Mouse (Mus musculus): ENCODE results near the gene Pgc.

Gene Pgc

DNA sequence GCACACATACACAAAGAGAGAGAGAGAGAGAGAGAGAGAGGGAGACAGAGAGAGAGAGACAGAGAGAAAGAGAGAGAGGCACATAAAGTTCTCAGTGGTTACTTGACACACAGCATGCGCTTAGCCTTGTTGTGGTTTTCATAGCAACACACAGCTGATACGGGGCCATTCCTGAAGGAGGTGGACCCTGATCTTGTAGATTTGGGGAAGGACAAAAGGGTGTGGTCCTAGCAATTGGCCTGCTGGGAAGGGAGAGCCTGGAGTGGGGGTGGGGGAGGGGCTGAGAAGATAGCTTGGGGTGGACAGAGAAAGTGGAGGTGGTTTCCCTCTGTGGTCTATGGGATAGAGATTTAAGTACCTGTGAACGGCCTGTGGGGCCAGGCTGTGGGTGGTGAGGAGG, 16.6 kb upstream of the Pgc start:
- DNase-seq = no peak

DNA sequence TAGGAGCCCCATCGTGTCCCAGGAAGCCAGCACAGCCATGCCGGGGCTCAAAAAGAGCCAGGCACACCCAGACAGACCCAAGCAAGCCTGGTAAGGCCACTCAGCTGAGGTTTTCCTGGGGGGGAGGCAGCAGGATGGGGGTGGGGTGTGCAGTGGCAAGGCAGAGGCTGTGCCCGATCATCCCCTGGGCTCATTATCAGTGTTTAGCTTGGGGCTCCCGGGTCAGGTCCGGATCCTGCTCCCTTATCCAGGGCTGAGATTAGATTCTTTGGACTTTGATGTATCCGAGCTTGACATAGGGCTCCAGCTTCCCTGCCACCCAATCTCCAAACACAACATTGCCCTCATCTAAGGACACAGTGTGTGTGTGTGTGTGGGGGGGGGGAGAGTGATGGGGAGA, 14.8 kb upstream of the Pgc start:
- DNase-seq = no peak

DNA sequence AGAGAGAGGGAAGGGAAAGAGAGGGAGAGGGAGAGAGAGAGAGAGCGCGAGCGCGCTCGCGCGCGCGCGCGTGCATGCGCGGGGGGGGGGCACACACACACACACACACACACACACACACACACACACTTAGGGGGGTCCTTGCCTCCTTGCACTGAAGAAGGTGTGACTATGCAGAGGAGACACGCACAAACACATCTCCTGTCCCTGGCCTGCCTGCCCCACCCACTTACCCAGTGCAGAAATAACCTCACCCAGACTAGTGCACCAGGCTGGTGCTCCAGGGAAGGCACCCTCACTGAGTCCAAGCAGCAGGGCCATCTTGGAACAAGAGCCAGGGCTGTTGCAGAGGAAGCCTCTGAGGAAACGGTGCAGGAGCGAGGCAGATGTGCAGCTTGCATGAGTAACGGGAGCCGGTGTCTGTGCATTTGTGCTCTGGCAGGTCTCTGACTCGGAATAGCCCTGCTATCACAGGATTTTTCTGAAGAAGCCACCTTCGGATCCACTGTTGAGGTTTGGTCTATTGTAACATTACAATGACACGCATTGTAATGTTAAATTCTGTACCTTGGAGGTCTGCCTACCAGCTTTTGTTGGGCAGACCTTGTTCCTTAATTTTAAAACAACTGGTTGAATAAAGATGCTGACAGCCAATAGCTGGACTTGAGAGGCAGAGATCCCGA, 13.6 kb upstream of the Pgc start:
- no peak for DNase-seq

DNA sequence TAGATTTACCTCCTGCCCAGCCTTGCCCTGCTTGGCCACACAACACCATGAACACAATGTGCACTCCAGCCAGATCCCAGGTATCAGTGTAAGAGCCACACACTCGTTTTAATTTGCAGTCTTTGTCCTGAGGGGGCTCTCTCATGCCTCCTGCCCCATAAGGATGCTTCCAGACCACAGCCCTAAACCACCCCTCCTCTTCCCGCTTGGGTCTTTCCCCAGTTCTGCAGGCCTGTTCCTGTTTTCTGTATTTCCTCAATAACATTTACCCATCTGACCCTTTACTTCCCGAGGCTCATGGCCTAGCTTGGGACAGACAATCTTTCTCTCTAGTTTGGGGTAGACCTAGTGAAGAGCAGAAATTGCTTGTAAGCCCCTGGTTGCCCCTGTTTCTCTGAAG, 11.6 kb upstream of the Pgc start:
- DNase-seq = no peak

DNA sequence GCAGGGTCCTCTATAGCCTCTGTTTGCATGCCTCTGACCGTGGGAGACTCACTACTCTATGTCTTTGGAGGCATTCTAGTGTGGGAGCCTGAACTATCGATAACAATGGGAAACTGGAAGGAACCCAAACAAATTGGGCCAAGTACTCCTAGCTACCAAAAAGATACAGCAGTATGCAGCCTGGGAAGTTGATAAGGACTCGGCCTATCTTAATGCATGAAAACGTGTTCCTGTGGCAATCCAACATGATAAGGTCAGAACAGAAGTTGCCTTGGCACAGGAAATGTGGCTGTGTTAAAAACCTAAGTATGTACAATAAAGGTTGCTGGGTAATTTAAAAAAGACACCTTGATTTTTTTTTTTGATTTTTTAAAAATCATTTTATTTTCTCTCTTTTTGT, 5.5 kb upstream of the Pgc start:
- DNase-seq = no peak

DNA sequence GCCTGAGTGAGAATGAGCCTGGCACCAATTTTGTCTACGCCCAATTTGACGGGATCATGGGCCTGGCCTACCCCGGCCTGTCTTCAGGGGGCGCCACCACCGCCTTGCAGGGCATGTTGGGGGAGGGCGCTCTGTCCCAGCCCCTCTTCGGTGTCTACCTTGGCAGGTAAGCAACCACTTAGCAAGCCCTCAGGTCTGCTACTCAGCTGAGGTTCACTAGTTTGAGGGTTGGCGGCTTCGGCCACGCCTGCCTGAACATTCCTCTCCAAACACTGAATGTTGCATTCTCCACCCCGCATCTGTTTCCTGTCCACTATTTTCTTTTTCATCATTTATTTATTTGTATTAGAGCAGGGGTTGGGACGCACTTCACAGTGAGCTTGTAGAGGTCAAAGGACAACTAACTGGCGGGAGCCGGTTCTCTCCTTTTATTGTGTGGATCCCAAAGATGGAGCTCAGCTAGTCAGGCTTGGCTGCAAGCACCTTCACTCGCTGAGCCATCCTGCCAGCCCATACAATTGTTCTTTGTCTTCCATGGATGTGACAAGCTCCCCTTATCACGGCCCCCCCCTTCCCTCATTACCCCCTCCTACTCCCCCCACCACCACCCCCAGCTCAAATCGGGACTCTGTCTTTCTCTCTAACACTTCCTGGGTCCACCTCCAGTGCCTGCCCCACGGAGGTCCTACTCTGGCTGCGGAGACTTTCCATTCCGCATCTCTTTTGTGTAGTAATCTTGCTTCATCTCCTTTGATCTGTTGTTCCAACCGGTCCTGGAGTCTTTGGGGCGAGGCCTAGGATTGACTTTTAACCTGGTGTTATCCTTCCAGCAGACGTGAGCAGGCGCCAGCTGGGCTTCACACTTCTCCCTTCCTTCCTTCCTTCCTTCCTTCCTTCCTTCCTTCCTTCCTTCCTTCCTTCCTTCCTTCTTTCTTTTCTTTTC, 4.3 kb downstream of the Pgc start:
- peak; percentile 66 to 75 for DNase-seq

DNA sequence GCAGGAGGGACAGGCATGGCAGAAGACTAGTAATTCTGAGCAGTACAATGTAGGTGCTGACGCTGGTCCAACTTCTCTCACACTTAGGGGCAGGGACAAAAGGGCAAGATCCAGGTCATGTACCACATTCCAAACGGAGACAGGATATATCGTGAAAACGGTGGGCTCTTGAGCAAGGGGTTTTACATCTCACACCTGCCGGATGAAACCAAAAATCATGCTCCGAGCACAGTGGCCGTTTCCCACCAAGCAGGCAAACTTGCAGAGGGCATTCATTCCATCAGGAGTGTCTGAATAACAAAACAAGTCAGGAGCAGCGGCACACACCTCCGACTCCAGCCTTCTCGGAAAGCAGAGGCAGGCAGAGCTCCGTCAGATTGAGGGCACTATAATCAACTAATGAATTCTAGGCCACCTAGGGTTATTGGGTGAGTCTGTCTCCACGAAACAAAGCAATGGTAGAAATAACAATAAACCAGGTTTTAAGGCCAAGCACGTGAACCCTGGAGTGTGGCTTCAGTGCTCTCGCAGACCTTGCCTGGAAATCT, 9.0 kb downstream of the Pgc start:
- no peak for DNase-seq

DNA sequence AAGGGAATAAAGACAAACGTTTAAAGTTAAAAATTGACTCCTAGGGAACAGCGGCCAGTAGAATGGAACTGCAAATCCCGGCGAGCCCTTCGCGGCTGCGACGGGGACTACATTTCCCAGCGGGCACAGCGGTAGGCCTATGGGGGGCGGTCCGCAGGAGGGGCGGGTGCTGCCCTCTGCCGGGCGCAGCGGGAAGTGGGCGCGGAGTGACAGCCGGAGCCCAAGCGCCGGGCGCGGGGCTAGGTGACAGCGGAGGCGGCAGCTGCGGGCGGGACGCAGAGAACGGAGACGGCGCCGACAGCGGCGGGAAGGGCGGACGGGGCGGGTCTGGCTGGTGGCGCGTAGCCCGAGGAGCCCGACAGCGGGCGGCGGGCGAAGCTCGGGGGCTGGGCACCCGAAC, 10.2 kb downstream of the Pgc start, which contains the start of gene Tfeb:
TSS of gene Tfeb (plus strand) at position 175 of the 400 bp plus-strand sequence.
- peak; percentile 97 to 98 for DNase-seq

DNA sequence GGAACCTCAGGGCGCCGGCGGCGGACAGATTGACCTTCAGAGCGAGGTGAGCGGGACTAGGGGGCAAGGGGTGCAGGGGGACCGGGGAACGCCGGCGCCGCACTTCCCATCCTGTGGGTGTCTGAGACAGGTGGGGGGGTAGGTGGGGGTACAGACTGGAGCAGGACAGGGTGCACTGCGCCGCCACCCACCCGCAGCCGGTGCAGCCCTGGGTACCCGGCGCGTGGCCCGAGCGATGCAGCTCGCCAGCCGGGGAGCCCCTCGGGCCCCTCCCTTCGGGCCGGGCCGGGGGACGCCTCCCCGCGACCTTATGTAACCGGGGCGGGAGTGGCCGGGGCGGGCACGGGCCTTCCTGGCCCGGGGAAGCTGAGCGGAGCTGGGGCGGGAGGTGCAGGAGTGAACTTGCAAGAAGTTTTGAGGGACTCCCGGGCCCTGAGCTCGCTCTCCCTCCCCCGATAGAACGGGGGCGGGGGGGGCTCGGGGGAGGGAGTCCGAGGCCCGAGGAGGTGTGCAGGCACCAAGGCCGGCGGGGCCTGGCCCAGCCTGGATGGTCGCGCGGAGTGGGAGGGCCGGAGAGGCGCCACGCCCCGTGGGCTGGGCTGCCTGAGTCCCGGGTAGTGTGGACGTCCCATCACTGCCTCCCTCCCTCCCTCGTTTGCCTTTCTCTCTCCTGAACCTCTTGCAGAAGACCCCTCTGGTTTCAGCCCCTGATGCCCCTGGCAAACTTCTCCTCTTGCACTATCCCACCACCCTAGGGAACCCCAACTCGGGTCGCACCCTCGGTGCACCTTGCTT, 10.8 kb downstream of the Pgc start:
- DNase-seq = peak; percentile 92 to 95

DNA sequence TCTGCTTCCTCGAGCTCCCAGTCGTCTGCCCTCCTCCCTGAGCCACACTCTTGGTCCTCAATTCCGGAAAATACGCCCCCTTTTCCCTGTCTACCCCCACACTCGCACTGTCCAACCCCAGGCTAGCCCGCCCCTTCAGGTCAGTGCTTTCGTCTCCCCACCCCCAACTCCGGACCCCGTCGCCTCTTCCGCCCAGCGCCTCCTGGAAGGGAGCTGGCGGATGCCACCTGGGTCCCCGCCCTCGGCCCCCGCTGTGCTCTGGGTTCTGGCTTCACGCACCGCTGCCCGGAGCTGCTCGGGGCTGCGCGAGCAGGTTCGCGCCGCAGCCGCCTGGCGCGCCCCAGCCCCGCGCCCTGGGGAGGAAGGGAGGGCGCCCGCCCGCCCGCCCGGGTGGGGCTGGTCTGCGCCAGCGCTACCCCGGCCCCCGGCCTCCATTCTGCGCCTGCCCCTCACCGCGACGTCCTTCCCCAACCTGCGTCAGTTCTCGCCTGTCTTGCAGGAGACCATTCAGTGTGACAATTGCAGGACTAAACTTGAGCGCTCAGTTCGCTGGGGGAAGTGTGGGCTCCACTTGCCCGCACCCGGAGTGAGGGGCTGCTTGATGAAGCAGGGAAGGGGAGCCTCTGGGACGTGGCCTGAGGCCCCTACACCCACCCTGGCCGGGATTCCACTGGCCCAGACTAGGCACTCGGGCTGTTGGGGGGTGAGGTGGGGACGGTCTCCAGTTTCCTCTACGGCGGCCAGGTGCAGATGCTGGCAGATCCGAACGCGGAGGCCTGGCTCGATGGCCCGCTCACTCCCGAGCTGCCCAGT, 11.6 kb downstream of the Pgc start:
- DNase-seq = peak; percentile 70 to 78

DNA sequence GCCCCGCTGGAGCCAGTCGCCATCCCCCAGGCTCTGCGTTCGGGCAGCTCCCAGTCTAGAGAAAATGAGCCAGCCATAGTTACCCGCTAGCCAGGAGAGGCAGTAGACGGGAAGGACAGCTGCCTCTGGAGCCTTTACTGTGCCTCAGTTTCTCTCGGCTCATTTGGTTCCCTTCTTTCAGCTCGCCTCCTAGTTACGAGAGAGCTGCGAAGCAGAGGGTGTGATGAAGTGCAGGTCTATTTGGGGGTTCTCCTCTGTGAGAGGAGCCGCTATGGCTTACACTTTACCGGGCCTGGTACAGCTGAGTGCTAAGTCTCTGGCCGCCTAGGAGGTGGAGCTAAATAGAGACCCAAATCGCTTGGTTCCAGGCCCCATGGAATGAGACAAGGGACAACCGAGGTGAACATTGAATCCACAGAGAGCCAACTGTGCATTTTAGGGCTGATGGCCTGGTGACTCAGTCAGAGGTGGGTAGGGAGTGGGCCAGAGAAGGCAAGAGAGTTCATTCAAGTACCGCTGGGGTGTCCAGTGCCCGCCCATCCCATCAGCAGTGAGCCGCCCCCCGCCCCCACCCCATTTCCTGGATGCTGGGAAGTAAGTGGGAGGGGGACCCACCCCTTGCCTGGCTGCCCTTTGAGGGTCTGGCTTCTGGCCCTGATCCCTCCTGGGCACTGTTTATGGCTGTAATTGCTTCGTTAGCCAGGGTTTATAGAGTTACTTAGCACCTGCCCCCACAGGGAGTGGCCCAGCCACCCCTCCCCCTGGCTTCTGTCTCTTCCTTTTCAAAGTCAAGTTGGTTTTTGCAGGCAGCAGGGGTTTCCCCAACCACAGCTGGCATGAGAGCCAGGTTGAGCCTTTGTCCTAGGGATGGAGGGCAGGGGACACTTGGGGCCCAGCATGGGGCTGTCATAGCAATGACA, 12.5 kb downstream of the Pgc start:
- DNase-seq = peak; percentile 36 to 44

DNA sequence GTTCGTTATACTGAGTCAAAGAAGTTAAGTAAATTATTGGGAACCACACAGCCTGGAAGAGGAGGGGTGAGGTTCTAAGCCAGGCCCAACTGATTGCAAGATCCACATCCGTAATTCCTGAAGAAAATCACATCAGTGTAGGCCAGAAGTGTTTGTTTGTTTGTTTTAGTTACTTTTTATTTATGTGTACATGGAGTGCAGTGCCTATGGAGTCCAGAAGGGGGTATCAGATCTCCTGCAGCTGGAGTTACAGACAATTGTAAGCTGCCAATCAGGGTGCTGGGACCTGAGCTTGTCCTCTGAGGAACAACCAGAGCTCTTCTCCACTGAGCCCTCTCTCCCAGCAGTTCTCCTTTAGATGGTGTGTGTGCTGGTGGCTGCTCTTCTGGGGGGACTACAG, 13.5 kb downstream of the Pgc start:
- no peak for DNase-seq

DNA sequence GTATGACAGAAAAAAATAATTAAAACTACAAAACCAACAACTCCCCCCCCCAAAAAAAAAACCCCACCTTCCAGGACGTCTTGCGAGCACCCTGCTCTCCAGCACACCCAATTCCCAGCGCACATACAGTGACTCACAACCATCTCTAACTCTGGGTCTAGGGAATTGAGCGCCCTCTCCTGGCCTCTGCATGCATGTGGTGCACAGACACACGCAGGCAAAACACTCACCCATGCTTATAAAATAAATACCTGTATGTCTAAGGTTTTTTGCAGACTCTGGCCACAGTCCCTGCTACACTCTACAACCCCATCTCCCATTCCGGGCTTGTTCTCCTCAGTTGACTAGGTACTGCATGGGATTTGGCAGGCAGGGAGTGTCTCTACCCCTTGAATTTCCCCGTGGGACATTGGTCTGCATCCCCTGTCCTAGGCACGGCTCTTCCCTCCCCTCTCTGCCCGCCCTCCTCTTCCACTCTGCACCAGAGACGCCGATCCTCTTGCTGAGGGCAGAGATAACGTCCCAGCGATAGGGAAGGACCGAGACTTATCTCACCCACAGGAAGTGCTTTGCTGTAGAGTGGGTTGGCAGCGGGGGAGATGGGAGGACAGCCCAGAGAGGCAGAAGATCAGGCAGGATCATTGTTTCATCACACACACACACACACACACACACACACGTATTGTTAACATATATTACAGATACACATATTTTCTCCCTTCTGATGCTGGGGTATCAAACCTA, 16.5 kb downstream of the Pgc start:
- DNase-seq = no peak

DNA sequence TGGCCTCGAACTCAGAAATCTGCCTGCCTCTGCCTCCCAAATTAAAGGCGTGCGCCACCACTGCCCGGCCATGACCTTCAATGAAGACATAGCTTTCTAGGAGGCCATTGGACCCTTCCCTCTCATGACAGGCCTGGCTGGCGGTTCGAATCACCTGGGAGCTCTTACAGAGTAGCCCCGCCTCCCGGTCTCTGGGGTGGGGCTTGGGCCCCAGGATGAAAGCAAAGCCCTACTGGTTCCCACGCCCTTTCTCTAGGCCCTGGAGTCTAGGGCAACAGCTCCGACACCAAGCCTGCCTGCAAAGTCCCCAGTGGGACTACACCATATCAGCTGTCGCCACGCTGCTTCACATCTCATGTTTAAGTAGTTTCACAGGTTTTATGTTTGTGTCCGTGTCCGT, 17.4 kb downstream of the Pgc start:
- DNase-seq = no peak

DNA sequence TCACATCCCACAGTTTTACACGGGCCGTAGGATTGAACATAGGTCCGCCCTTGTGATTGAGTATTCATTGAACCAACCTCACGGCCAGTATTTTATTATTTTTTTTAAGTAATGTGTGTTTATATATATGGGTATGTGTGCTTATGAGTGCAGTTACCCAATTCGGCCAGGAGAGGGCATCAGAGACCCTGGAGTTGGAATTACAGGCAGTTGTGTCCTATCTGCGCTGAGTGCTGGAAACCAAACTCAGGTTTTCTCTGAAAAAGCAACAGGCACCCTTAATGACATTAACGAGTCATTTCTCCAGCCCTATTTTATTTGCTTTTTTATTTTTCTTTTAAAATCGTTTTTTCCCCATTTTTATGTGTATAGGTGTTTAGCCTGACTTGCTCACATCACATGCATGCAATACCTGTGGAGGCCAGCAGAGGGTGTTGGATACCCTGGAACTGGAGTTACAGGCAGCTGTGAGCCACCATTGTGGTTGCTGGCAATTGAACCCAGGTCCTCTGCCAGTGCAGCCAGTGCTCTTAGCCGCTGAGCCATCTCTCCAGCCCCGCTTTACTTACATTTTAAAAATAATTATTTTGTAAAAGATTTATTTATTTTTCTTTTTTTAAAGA, 18.2 kb downstream of the Pgc start:
- DNase-seq = no peak

DNA sequence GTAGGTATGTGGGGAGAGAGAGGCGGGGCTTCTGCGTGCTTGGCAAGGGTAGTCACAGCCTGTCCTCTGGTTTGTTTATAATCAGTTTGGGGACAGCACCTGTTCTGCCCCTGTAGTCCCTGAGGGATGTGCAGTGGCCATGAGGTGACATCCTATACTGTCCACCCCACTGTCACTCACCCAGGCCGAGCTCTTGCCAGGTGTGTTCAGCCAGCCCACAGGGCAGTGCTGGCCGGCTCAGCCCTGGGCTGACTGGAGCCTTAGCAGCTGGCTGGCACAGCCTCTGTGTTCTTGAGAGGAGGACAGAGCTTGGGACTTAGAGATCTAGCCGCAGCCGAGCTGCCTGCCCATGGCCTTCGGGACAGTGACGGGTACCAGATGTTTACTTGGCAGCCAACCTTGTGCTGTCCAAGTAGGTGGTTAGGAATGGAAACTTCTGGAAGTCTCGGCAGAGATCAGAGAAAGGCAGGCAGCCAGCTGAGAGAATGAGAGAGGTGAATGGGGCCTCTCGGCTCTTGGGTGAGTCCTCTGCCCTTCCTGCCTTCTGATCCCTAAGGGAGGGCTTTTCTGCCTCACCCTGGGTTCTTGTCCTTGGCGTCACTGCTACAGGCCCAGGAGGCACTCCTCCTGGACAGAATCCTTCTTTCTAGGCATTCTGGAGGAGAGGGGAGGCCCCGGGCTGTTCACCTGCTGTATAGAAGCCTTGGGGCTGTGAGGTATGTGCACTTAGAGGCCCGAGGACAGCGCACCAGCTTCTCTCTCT, 22.3 kb downstream of the Pgc start:
- peak; percentile 67 to 87 for DNase-seq

DNA sequence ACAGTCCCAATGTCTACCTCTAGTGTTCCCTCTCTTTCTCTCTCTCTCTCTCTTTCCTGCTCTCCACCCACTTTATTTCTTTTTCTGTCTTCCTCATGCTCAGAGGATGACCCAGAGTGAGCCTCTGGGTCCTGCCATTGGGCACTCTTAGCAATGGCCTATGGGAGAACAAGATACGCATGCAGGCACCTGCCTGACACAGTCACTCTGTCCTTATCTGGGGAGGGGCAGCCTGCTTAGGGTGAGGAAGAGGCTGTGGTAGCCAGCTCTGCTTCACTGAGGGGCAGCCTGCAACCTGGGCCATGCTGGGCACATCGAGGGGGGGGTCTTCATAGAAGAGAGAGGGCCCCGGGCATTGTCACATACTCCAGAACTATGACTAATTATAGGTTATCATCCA, 23.0 kb downstream of the Pgc start:
- no peak for DNase-seq

DNA sequence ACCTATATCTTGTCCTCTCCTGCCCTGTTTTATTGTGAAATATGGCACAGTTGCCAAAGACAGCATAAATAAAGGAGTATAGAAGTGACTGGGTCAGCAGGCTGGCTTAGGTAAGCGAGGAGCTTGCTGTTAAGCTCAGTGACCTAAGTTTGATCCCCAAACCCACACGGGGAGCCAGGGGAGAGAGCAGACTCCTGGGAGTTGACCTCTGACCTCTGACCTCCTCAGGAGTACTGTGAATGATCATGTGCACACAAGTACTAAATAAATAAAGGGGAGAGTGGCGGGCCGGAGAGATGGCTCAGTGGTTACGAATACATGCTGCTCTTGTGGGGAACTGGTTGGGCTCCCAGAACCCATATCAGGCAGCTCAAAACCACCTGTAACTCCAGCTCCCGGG, 23.5 kb downstream of the Pgc start:
- DNase-seq = no peak

DNA sequence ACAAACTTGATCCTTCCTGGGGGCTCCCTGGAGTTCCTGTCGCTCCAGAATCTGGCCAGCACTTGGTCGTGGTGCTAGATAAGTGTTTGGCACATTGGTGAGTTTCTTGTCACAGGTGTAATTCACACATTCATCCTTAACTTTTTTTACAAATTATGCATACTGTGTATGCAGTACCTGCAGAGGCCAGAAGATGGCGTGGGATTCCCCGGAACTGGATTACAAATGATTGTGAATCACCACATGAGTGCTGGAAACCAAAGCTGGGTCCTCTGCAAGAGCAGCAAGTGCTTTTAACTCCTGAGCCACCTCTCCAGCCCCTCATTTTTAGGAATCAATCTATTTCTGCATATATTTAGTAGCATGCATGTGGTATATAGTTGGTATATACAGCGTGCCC, 25.2 kb downstream of the Pgc start:
- no peak for DNase-seq
